Comparison of ENCODE assay signal across 8 mouse cellular contexts in genomic region chr7:127448521-127449300, GRCm38 (mm10). TPM values are rescaled to one million over a fixed set of nuclear protein-coding genes. Genes with fewer than 3 reads are reported as not detected.
DNase-seq lines count a peak whose midpoint lies in the region; ATAC-seq and TF ChIP-seq lines count a peak whose summit lies in the region.

TSS of gene Zfp689 (minus strand) at chr7:127449158.

- no peaks in the 10 kb centered on the region for H3K27me3 ChIP-seq in forebrain, embryonic 10.5 days (ENCODE audit: poor library complexity, severe bottlenecking)
- H3K27me3 ChIP-seq in heart, embryonic 15.5 days: no peaks in the 10 kb centered on the region
- no peaks in the 10 kb centered on the region for H3K27me3 ChIP-seq in liver, embryonic 14.5 days (ENCODE audit: control insufficient read depth, insufficient read depth, low read length)
- no peaks in the 10 kb centered on the region for H3K27me3 ChIP-seq in neural tube, embryonic 11.5 days (ENCODE audit: control insufficient read depth, insufficient read depth, low read length)
- H3K27me3 ChIP-seq in stomach, postnatal 0 days (ENCODE audit: control insufficient read depth, insufficient read depth, low read length): no peaks in the 10 kb centered on the region

- ATAC-seq in heart, embryonic 15.5 days (replicated peaks; ENCODE audit: insufficient number of reproducible peaks, insufficient read depth, low FRiP score, low read depth): peak; percentile 88
- peak; percentile 90 for ATAC-seq in liver, embryonic 14.5 days (ENCODE audit: insufficient read depth)
- ATAC-seq in neural tube, embryonic 11.5 days (ENCODE audit: insufficient read depth, low FRiP score, low TSS enrichment): peak; percentile 87
- ATAC-seq in stomach, postnatal 0 days (ENCODE audit: low FRiP score, low TSS enrichment): peak; percentile 93

- peak; percentile 85 for TF ChIP-seq EP300 in liver, embryonic 14.5 days (IDR thresholded peaks at IDR 0.05; ENCODE audit: low read depth)
- TF ChIP-seq EP300 in stomach, postnatal 0 days (optimal IDR thresholded peaks at IDR 0.05): peak; percentile 94

- H3K36me3 ChIP-seq in forebrain, embryonic 10.5 days (replicated peaks): peaks cover 76% of the 10 kb centered on the region
- H3K36me3 ChIP-seq in heart, embryonic 15.5 days: peaks cover 17% of the 10 kb centered on the region
- H3K36me3 ChIP-seq in liver, embryonic 14.5 days (replicated peaks; ENCODE audit: control insufficient read depth, insufficient read depth, low read depth): peaks cover 9% of the 10 kb centered on the region
- peaks cover 8% of the 10 kb centered on the region for H3K36me3 ChIP-seq in neural tube, embryonic 11.5 days (ENCODE audit: control insufficient read depth, insufficient read depth, low read length)
- H3K36me3 ChIP-seq in stomach, postnatal 0 days (ENCODE audit: control insufficient read depth, insufficient read depth, low read length): peaks cover 6% of the 10 kb centered on the region; the same call in 1 of the 2 replicates

- DNase-seq in CD8-positive naive resting alpha-beta T cell, adult 2 months (ENCODE audit: low read depth in 2 of 2, low spot score in 2 of 2): peak; percentile 91 to 95
- DNase-seq in c-Kit-positive CD71-negative TER-119-negative erythroid progenitor cells, embryonic 14.5 days (ENCODE audit: low read depth): peak; percentile 96
- peak; percentile 93 for DNase-seq in forebrain, embryonic 10.5 days (ENCODE audit: extremely low spot score, low spot score)
- peak; percentile 96 to 97 for DNase-seq in kidney, postnatal 25 days
- peak; percentile 97 to 98 (median 98) for DNase-seq in liver, embryonic 14.5 days (ENCODE audit: low read depth in 3 of 3, low spot score in 3 of 3)
- DNase-seq in neural tube, embryonic 11.5 days (ENCODE audit: low spot score): peak; percentile 93
- peak; percentile 91 for DNase-seq in stomach, postnatal 0 days (ENCODE audit: low spot score)

- WGBS in forebrain, embryonic 10.5 days: under 1% methylated on average over 54 of the region's 54 CpGs
- under 1% methylated on average over 54 of the region's 54 CpGs for WGBS in heart, embryonic 15.5 days
- under 1% methylated on average over 54 of the region's 54 CpGs for WGBS in liver, embryonic 14.5 days (ENCODE audit: insufficient replicate concordance)
- under 1% methylated on average over 54 of the region's 54 CpGs for WGBS in neural tube, embryonic 11.5 days
- WGBS in stomach, postnatal 0 days: 0% methylated on average over 54 of the region's 54 CpGs

- H3K27ac ChIP-seq in forebrain, embryonic 10.5 days: peak within 1 kb of the TSS; percentile 98
- H3K27ac ChIP-seq in heart, embryonic 15.5 days: peak within 1 kb of the TSS; percentile 93
- H3K27ac ChIP-seq in liver, embryonic 14.5 days: peak within 1 kb of the TSS; percentile 90
- peak within 1 kb of the TSS; percentile 94 for H3K27ac ChIP-seq in neural tube, embryonic 11.5 days (ENCODE audit: low read depth, low read length)
- peak within 1 kb of the TSS; percentile 91 for H3K27ac ChIP-seq in stomach, postnatal 0 days (replicated peaks)

- peak within 1 kb of the TSS; percentile 74 for H3K4me2 ChIP-seq in heart, embryonic 15.5 days
- H3K4me2 ChIP-seq in liver, embryonic 14.5 days (ENCODE audit: low read depth): peak within 1 kb of the TSS; percentile 71
- peak within 1 kb of the TSS; percentile 91 for H3K4me2 ChIP-seq in neural tube, embryonic 11.5 days (ENCODE audit: low read depth)
- peak within 1 kb of the TSS; percentile 60 for H3K4me2 ChIP-seq in stomach, postnatal 0 days (replicated peaks; ENCODE audit: low read depth)

- H3K9me3 ChIP-seq in forebrain, embryonic 10.5 days: no peaks in the 10 kb centered on the region
- no peaks in the 10 kb centered on the region for H3K9me3 ChIP-seq in heart, embryonic 15.5 days (replicated peaks)
- no peaks in the 10 kb centered on the region for H3K9me3 ChIP-seq in liver, embryonic 14.5 days (ENCODE audit: control insufficient read depth, low read length)
- H3K9me3 ChIP-seq in neural tube, embryonic 11.5 days (ENCODE audit: control insufficient read depth, low read length): no peaks in the 10 kb centered on the region
- no peaks in the 10 kb centered on the region for H3K9me3 ChIP-seq in stomach, postnatal 0 days (ENCODE audit: control insufficient read depth, low read length)

- peak within 1 kb of the TSS; percentile 84 for H3K4me3 ChIP-seq in forebrain, embryonic 10.5 days
- peak within 1 kb of the TSS; percentile 67 for H3K4me3 ChIP-seq in heart, embryonic 15.5 days
- H3K4me3 ChIP-seq in liver, embryonic 14.5 days (ENCODE audit: insufficient read depth in 1 of 2, low read depth in 2 of 2, low read length in 2 of 2): peak within 1 kb of the TSS; percentile 79 to 82
- H3K4me3 ChIP-seq in neural tube, embryonic 11.5 days (ENCODE audit: low read depth, low read length): peak within 1 kb of the TSS; percentile 63
- H3K4me3 ChIP-seq in stomach, postnatal 0 days (ENCODE audit: low read depth, low read length): peak within 1 kb of the TSS; percentile 68

- peak; percentile 39; the same call in 1 of the 2 replicates for TF ChIP-seq CTCF in liver, embryonic 14.5 days (IDR thresholded peaks at IDR 0.05; ENCODE audit: low read depth)
- TF ChIP-seq CTCF in stomach, postnatal 0 days (IDR thresholded peaks at IDR 0.05; ENCODE audit: low read depth): peak; percentile 29; the same call in 1 of the 2 replicates

- H3K4me1 ChIP-seq in forebrain, embryonic 10.5 days: peaks cover 44% of the 10 kb centered on the region
- H3K4me1 ChIP-seq in heart, embryonic 15.5 days (replicated peaks): peaks cover 35% of the 10 kb centered on the region
- peaks cover 14 to 16% of the 10 kb centered on the region in 2 experiments for H3K4me1 ChIP-seq in liver, embryonic 14.5 days (replicated peaks; ENCODE audit: control insufficient read depth in 2 of 2, insufficient read depth in 2 of 2, low read length in 1 of 2)
- peaks cover 12% of the 10 kb centered on the region for H3K4me1 ChIP-seq in neural tube, embryonic 11.5 days (ENCODE audit: control insufficient read depth, insufficient read depth, low read length)
- H3K4me1 ChIP-seq in stomach, postnatal 0 days (replicated peaks; ENCODE audit: control insufficient read depth, insufficient read depth): peaks cover 6% of the 10 kb centered on the region; the same call in 1 of the 2 replicates

- H3K9ac ChIP-seq in heart, embryonic 15.5 days: peak within 1 kb of the TSS; percentile 79
- H3K9ac ChIP-seq in liver, embryonic 14.5 days (replicated peaks): peak within 1 kb of the TSS; percentile 97
- H3K9ac ChIP-seq in neural tube, embryonic 11.5 days (ENCODE audit: low read length): peak within 1 kb of the TSS; percentile 93
- peak within 1 kb of the TSS; percentile 75 for H3K9ac ChIP-seq in stomach, postnatal 0 days (ENCODE audit: low read length)

RNA-seq across cellular contexts. Expression of gene Zfp689, which starts in this region (rescaled TPM):
- 14.4 and 15.4 TPM in 2 replicates for polyA plus RNA-seq in forebrain, embryonic 10.5 days (2016; fragmentation: Nextera tagmentation; extraction: Ambion mirVana)
- polyA plus RNA-seq in heart, embryonic 15.5 days (2015; fragmentation: Nextera tagmentation; extraction: Ambion mirVana): 3.9 and 5.6 TPM in 2 replicates
- 1.8 and 2.1 TPM in 2 replicates for polyA plus RNA-seq in liver, embryonic 14.5 days (2012; rRNA removed)
- polyA plus RNA-seq in liver, embryonic 14.5 days (2014; fragmentation: Nextera tagmentation; extraction: Ambion mirVana): 1.3 and 1.4 TPM in 2 replicates
- polyA plus RNA-seq in neural tube, embryonic 11.5 days (2014; fragmentation: Nextera tagmentation; extraction: Ambion mirVana): 11.7 and 16.4 TPM in 2 replicates
- 2.1 and 2.9 TPM in 2 replicates for polyA plus RNA-seq in stomach, postnatal 0 days (2015; fragmentation: Nextera tagmentation; extraction: Ambion mirVana)

Comparison
In these comparisons a context has a peak if more than half of its experiments do, and no peak if none do; other contexts are left out.
1. Peak in every context shown above with its lines: DNase-seq, ATAC-seq, H3K4me3 ChIP-seq and H3K27ac ChIP-seq.